Mouse (Mus musculus) liver, postnatal 0 days (tissue): ENCODE results near the gene S100a10. TPM values are rescaled to one million over a fixed set of nuclear protein-coding genes. Genes with fewer than 3 reads are reported as not detected.

Experiments
- ATAC-seq: fragments of 200-750 bp; cut with Nextera tagmentation; 2 replicates; pipeline ENCODE4 v1.8.0; 2017; ENCODE audit warnings: mild to moderate bottlenecking, moderate library complexity
- DNase-seq: peaks from one replicate; pipeline ENCODE4 v3.0.0-alpha.2; 2016
- H3K27ac ChIP-seq: fragments of 300-500 bp; sonication (generic); 2 replicates; pipeline ENCODE4 v1.5.1; 2014; ENCODE audit warnings: antibody characterized with exemption, moderate library complexity, mild to moderate bottlenecking, low read depth
- H3K27me3 ChIP-seq: fragments of 300-500 bp; sonication (generic); 2 replicates; pipeline ENCODE4 v1.6.1; 2014; ENCODE audit warnings: low read length, control low read depth, mixed read lengths; ENCODE audit not compliant: insufficient read depth
- H3K36me3 ChIP-seq: fragments of 300-500 bp; sonication (generic); replicated peaks from 2 replicates; pipeline ENCODE4 v1.6.1; 2014; ENCODE audit warnings: mild to moderate bottlenecking, control low read depth, low read length, moderate library complexity, mixed read lengths; ENCODE audit not compliant: insufficient read depth
- H3K4me1 ChIP-seq: fragments of 300-500 bp; sonication (generic); 2 replicates; pipeline ENCODE4 v1.6.1; 2014; ENCODE audit warnings: antibody characterized with exemption, mild to moderate bottlenecking, control low read depth; ENCODE audit not compliant: insufficient read depth
- H3K4me2 ChIP-seq: fragments of 300-500 bp; sonication (generic); 2 replicates; pipeline ENCODE4 v1.6.1; 2014; ENCODE audit warnings: low read depth, mild to moderate bottlenecking, low read length, moderate library complexity, mixed read lengths
- H3K4me3 ChIP-seq: fragments of 300-500 bp; sonication (generic); 2 replicates; pipeline ENCODE4 v1.5.1; 2014; ENCODE audit warnings: low read depth, low read length
- H3K9ac ChIP-seq: fragments of 300-500 bp; sonication (generic); replicated peaks from 2 replicates; pipeline ENCODE4 v1.6.1; 2014; ENCODE audit warnings: mild to moderate bottlenecking, moderate library complexity
- H3K9me3 ChIP-seq: fragments of 300-500 bp; sonication (generic); 2 replicates; pipeline ENCODE4 v1.6.1; 2016; ENCODE audit warnings: mild to moderate bottlenecking, control low read depth, low read length, mixed read lengths
- CTCF ChIP-seq: sonication (generic); IDR thresholded peaks from 2 replicates; pipeline ENCODE4 v1.5.1; 2016; ENCODE audit warnings: antibody characterized with exemption, low read depth
- EP300 ChIP-seq: IDR thresholded peaks from 2 replicates; pipeline ENCODE4 v1.6.1; 2016; ENCODE audit warnings: antibody characterized with exemption, low read depth, mild to moderate bottlenecking
- WGBS: fragments of 180-500 bp; shearing (Covaris S2); extraction: QIAGEN DNeasy Blood & Tissue Kit; methylation state at CpG from one replicate; pipeline ENCODE4 v1.1.7; 2014; ENCODE audit not compliant: insufficient replicate concordance; 5-methylcytosine and 5-hydroxymethylcytosine counted together
- polyA plus RNA-seq: library from polyadenylated mRNA; unstranded; fragments of >200 nt; fragmentation: Nextera tagmentation; extraction: Ambion mirVana; gene quantifications from 2 replicates; pipeline ENCODE4 v1.2.1, GENCODE M21; 2015

Gene S100a10
- polyA plus RNA-seq, 1 experiment from 2014 or later, result 75.4 TPM

DNA sequence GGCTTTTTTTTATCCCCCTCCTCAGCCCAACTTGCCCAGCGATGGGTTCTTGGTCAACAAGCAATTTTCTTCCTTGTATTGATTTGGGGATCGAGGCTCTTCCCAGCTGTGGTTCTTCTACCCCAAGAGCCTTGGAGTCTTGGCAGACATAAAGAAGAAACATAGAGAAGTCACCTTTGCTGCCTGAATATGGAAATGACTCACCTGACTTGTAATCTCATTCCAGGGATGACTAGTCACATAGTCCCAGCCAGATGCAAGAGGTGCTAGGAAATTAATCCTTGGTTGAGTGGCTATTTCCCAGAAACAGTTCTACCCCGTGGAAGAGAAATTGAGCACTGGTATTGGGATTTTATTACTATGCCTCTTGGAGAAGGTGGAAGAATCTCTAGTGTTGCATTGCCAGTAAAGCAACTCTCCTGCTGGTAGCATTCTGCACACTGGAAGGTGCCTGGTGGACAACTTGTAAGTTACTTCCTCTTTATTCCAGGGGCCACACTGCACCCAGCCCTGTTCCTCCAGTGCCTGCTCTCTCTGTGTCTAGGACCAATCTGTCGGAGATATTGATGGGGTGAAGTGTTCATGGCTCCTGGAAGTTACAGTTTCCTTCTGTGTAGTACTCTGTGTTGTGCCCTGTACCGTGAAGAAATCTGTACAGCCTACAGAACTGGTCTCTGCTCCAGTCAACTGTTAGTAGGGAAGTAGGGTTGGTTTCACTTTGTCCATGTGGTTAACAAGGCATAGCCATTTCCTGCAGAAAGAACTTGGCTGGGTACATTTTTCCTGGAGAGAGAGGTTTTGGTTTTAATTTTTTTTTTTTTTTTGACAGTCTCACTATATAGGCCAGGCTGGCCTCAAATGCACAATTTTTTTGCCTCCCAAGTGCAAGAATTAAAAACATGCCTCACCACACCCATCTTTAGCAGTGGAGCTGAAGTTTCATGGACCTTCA is 2.7 kb upstream of the S100a10 start:
- peak overlapping the region; percentile 57; the same call in 1 of the 2 replicates for H3K27ac ChIP-seq
- TF ChIP-seq CTCF (no peak), EP300 (no peak)
- ATAC-seq (no peak), DNase-seq (no peak)
- no peaks in the 10 kb centered on the region for H3K27me3 ChIP-seq
- H3K9ac ChIP-seq, result no peak overlapping the region
- peaks cover 29% of the 10 kb centered on the region for H3K4me1 ChIP-seq
- no peaks in the 10 kb centered on the region for H3K36me3 ChIP-seq
- H3K9me3 ChIP-seq, result no peaks in the 10 kb centered on the region
- WGBS, result 49% methylated on average over 5 of the region's 5 CpGs
- H3K4me2 ChIP-seq, result peak overlapping the region; percentile 55
- H3K4me3 ChIP-seq, result no peak overlapping the region

- H3K4me3 ChIP-seq, result no peak overlapping the region
- H3K9me3 ChIP-seq, result no peaks in the 10 kb centered on the region
- H3K4me2 ChIP-seq, result no peak overlapping the region
- ATAC-seq (peak; percentile 33; the same call in 1 of the 2 replicates), DNase-seq (no peak)
- 0 out of 2 replicates have a peak overlapping the region, but pooled peaks have one; percentile 45 for H3K27ac ChIP-seq
- WGBS, result 65% methylated on average over 2 of the region's 2 CpGs
- H3K36me3 ChIP-seq, result no peaks in the 10 kb centered on the region
- H3K27me3 ChIP-seq, result no peaks in the 10 kb centered on the region
- no peak for TF ChIP-seq EP300
- TF ChIP-seq CTCF, result no peak
- no peak overlapping the region for H3K9ac ChIP-seq
- peaks cover 29% of the 10 kb centered on the region for H3K4me1 ChIP-seq
These were observed 1.6 kb upstream of the S100a10 start for GRCm38 (mm10) chr3:93553311-93553710.

- ATAC-seq, result no peak
- no peaks in the 10 kb centered on the region for H3K27me3 ChIP-seq
- H3K4me2 ChIP-seq, result 0 out of 2 replicates have a peak overlapping the region, but pooled peaks have one; percentile 89
- no peaks in the 10 kb centered on the region for H3K36me3 ChIP-seq
- no peak overlapping the region for H3K9ac ChIP-seq
- WGBS, result 63% methylated on average over 9 of the region's 9 CpGs
- H3K4me1 ChIP-seq, result peaks cover 29% of the 10 kb centered on the region
- TF ChIP-seq EP300 (no peak), CTCF (no peak)
- no peak overlapping the region for H3K4me3 ChIP-seq
- no peak for DNase-seq
- H3K9me3 ChIP-seq, result no peaks in the 10 kb centered on the region
- H3K27ac ChIP-seq, result peak overlapping the region; percentile 45; the same call in 1 of the 2 replicates
These were observed 1.0 kb upstream of the S100a10 start for GRCm38 (mm10) chr3:93553765-93554378.

DNA sequence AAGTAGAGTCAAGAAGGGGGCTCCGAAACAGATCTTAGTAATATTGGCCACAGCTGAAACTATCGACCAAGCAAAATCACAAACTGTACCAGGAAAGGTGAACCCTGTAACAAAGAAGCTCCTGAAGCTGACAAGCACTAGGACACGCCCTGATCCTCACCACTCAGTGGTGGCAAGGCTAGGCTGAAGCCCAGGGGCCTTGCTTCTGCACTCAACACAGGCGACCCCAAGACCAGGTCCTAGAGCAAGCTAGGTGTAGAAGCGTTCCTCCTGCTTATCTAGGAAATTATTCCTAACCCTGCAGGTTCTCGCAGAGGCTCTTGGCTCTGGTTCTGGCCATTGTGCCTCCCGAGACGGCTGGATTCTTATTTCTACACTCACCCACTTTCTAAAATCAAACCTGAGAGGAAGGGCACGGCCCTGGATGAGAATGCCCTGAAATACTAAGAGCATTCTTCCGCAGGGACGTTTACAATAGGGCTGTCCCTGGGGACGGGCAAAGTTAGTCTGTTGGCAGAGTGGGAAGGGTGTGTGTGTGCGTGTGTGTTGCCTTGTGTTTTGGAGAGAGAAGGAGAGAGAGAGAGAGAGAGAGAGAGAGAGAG is 400 bp upstream of the S100a10 start:
- peak overlapping the region; percentile 45; the same call in 1 of the 2 replicates for H3K27ac ChIP-seq
- H3K4me1 ChIP-seq, result peaks cover 29% of the 10 kb centered on the region
- no peaks in the 10 kb centered on the region for H3K27me3 ChIP-seq
- no peak for DNase-seq
- TF ChIP-seq CTCF (no peak), EP300 (no peak)
- no peaks in the 10 kb centered on the region for H3K36me3 ChIP-seq
- peak; percentile 22 for ATAC-seq
- H3K9ac ChIP-seq, result 0 out of 2 replicates have a peak overlapping the region, but pooled peaks have one; percentile 13
- H3K9me3 ChIP-seq, result no peaks in the 10 kb centered on the region
- 15% methylated on average over 13 of the region's 13 CpGs for WGBS
- peak overlapping the region; percentile 89 for H3K4me2 ChIP-seq
- peak overlapping the region; percentile 64 for H3K4me3 ChIP-seq

- TF ChIP-seq CTCF (no peak), EP300 (no peak)
- peaks cover under 1% of the 10 kb centered on the region; the same call in 1 of the 2 replicates for H3K36me3 ChIP-seq
- peak; percentile 38 for ATAC-seq
- H3K4me2 ChIP-seq, result peak overlapping the region; percentile 89
- H3K4me1 ChIP-seq, result peaks cover 29% of the 10 kb centered on the region
- 8% methylated on average over 2 of the region's 2 CpGs for WGBS
- peak overlapping the region; percentile 65 for H3K9ac ChIP-seq
- peak overlapping the region; percentile 64 for H3K4me3 ChIP-seq
- DNase-seq, result peak; percentile 32
- peak overlapping the region; percentile 77 for H3K27ac ChIP-seq
- H3K27me3 ChIP-seq, result no peaks in the 10 kb centered on the region
- no peaks in the 10 kb centered on the region for H3K9me3 ChIP-seq
These were observed 986 bp downstream of the S100a10 start for GRCm38 (mm10) chr3:93555878-93556254.

DNA sequence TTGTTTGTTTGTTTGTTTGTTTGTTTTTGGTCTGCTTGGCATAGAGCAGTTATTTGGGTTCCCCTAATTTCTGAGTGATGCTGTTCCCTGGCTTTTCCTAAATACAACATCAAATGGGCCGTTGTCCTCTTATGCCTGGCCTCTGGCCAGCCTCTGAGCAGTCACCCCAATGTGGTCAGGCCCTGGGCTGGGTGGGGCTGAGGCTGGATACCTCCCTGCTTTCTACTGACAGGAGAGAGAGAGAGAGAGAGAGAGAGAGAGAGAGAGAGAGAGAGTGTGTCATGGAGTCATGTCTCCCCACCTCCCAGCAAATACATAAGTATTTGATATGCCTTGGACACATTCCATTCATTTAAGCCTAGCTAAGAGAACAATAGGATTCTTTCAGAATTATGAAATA is 1.7 kb downstream of the S100a10 start:
- DNase-seq (no peak), ATAC-seq (no peak)
- no peaks in the 10 kb centered on the region for H3K27me3 ChIP-seq
- peak overlapping the region; percentile 89 for H3K4me2 ChIP-seq
- no peaks in the 10 kb centered on the region for H3K9me3 ChIP-seq
- no peak overlapping the region for H3K27ac ChIP-seq
- H3K9ac ChIP-seq, result no peak overlapping the region
- peak overlapping the region; percentile 64; the same call in 1 of the 2 replicates for H3K4me3 ChIP-seq
- WGBS, result 40% methylated on average over 1 of the region's 1 CpGs
- peaks cover 29% of the 10 kb centered on the region for H3K4me1 ChIP-seq
- no peak for TF ChIP-seq CTCF
- TF ChIP-seq EP300, result no peak
- peaks cover 8% of the 10 kb centered on the region; the same call in 1 of the 2 replicates for H3K36me3 ChIP-seq
